Mouse (Mus musculus) heart, adult 2 months (tissue): ENCODE measurements around the gene Plcl2.

Experiments
- CTCF ChIP-seq: fragments of 200-600 bp; IDR thresholded peaks from 2 replicates; pipeline ENCODE4 v1.8.1; 2022; ENCODE audit warnings: antibody characterized with exemption, mild to moderate bottlenecking, moderate library complexity
- EP300 ChIP-seq: fragments of 200-500 bp; IDR thresholded peaks from 2 replicates; pipeline ENCODE4 v1.6.1; 2011; ENCODE audit warnings: low read depth, low read length, control low read depth; ENCODE audit not compliant: insufficient read depth

- TF ChIP-seq EP300 (no peak), CTCF (no peak)
Observed at GRCm38 (mm10) chr17:50735955-50736533, 226.8 kb downstream of the Plcl2 start.
